Mouse (Mus musculus) adrenal gland, postnatal 10 days (tissue): ENCODE results near the gene Rarb. TPM values are rescaled to one million over a fixed set of nuclear protein-coding genes. Genes with fewer than 3 reads are reported as not detected.

ENCODE experiments used
- DNase-seq: peaks from one replicate; pipeline ENCODE4 v3.0.0; 2021; ENCODE audit warnings: mixed read lengths
- total RNA-seq, 2 experiments: library from RNA; stranded (reverse); gene quantifications; 2 replicates each; pipeline ENCODE4 v1.2.3; 2021

Rarb gene
- total RNA-seq, 2 experiments from 2014 or later = 13.0 to 18.7 TPM

GRCm38 (mm10) chr14:16528631-16529030 is 290.3 kb downstream of the Rarb start:
- no peak for DNase-seq

- DNase-seq = peak; percentile 72
Measured at GRCm38 (mm10) chr14:16526120-16526519, 292.8 kb downstream of the Rarb start.

GRCm38 (mm10) chr14:16525137-16525924 is 293.6 kb downstream of the Rarb start:
- DNase-seq = no peak

GRCm38 (mm10) chr14:16522852-16523251 is 296.1 kb downstream of the Rarb start:
- DNase-seq = no peak

- DNase-seq = no peak
Measured at GRCm38 (mm10) chr14:16519588-16520167, 299.3 kb downstream of the Rarb start.

GRCm38 (mm10) chr14:16517958-16518357 is 301.0 kb downstream of the Rarb start:
- no peak for DNase-seq

- peak; percentile 20 for DNase-seq
Measured at GRCm38 (mm10) chr14:16515731-16516130, 303.2 kb downstream of the Rarb start.

- DNase-seq = no peak
Measured at GRCm38 (mm10) chr14:16510574-16510973, 308.4 kb downstream of the Rarb start.

- DNase-seq = no peak
Measured at GRCm38 (mm10) chr14:16509825-16510224, 309.1 kb downstream of the Rarb start.

GRCm38 (mm10) chr14:16508760-16509159 is 310.2 kb downstream of the Rarb start:
- DNase-seq = peak; percentile 38

- DNase-seq = peak; percentile 50
Measured at GRCm38 (mm10) chr14:16497226-16497661, 321.7 kb downstream of the Rarb start.

- DNase-seq = peak; percentile 56
Measured at GRCm38 (mm10) chr14:16483656-16484380, 335.1 kb downstream of the Rarb start.

- DNase-seq = no peak
Measured at GRCm38 (mm10) chr14:16480621-16481020, 338.3 kb downstream of the Rarb start.

- DNase-seq = no peak
Measured at GRCm38 (mm10) chr14:16479521-16479920, 339.4 kb downstream of the Rarb start.

- DNase-seq = no peak
Measured at GRCm38 (mm10) chr14:16478606-16479323, 340.2 kb downstream of the Rarb start.

- no peak for DNase-seq
Measured at GRCm38 (mm10) chr14:16448269-16448987, 370.5 kb downstream of the Rarb start.

- no peak for DNase-seq
Measured at GRCm38 (mm10) chr14:16447587-16447986, 371.4 kb downstream of the Rarb start.

- no peak for DNase-seq
Measured at GRCm38 (mm10) chr14:16444859-16445258, 374.1 kb downstream of the Rarb start.

- DNase-seq = no peak
Measured at GRCm38 (mm10) chr14:16439385-16440126, 379.4 kb downstream of the Rarb start.

- no peak for DNase-seq
Measured at GRCm38 (mm10) chr14:16437386-16437785, 381.6 kb downstream of the Rarb start.
